Mouse (Mus musculus) testis, adult 2 months (tissue): ENCODE measurements around the gene Shf. TPM values are rescaled to one million over a fixed set of nuclear protein-coding genes. Genes with fewer than 3 reads are reported as not detected.

ENCODE experiments used
- H3K27ac ChIP-seq: fragments of 200-500 bp; 2 replicates; pipeline ENCODE4 v1.5.1; 2012; ENCODE audit warnings: low read depth, low read length; ENCODE audit not compliant: control insufficient read depth, insufficient read depth
- H3K27me3 ChIP-seq: fragments of 200-500 bp; 2 replicates; pipeline ENCODE4 v1.6.1; 2012; ENCODE audit warnings: mild to moderate bottlenecking, low read length, moderate library complexity; ENCODE audit not compliant: control insufficient read depth, insufficient read depth
- H3K36me3 ChIP-seq: fragments of 200-500 bp; 2 replicates; pipeline ENCODE4 v1.6.1; 2012; ENCODE audit warnings: mild to moderate bottlenecking, low read length; ENCODE audit not compliant: control insufficient read depth, insufficient read depth
- H3K4me1 ChIP-seq: fragments of 200-500 bp; 2 replicates; pipeline ENCODE4 v1.6.1; 2012; ENCODE audit warnings: low read length; ENCODE audit not compliant: control insufficient read depth, insufficient read depth
- H3K4me3 ChIP-seq: fragments of 200-500 bp; 2 replicates; pipeline ENCODE4 v1.5.1; 2012; ENCODE audit warnings: low read depth, mild to moderate bottlenecking, low read length, moderate library complexity, mixed read lengths; ENCODE audit not compliant: control insufficient read depth
- CTCF ChIP-seq: fragments of 200-500 bp; IDR thresholded peaks from 2 replicates; pipeline ENCODE4 v1.5.1; 2012; ENCODE audit warnings: low read depth, mild to moderate bottlenecking, inconsistent platforms, low read length, moderate library complexity; ENCODE audit not compliant: control insufficient read depth, insufficient read depth, insufficient replicate concordance
- POLR2A ChIP-seq: fragments of 200-500 bp; IDR thresholded peaks from 2 replicates; pipeline ENCODE4 v1.6.1; 2012; ENCODE audit warnings: low read depth, mild to moderate bottlenecking, inconsistent platforms, low read length, moderate library complexity; ENCODE audit not compliant: control insufficient read depth
- polyA plus RNA-seq: library from polyadenylated mRNA; depleted of rRNA; stranded (reverse); fragments of >200 nt; gene quantifications from 2 replicates; pipeline ENCODE4 v1.2.3, GENCODE M21; 2012

The Shf gene
- polyA plus RNA-seq, 1 experiment, result 16.7 TPM

DNA sequence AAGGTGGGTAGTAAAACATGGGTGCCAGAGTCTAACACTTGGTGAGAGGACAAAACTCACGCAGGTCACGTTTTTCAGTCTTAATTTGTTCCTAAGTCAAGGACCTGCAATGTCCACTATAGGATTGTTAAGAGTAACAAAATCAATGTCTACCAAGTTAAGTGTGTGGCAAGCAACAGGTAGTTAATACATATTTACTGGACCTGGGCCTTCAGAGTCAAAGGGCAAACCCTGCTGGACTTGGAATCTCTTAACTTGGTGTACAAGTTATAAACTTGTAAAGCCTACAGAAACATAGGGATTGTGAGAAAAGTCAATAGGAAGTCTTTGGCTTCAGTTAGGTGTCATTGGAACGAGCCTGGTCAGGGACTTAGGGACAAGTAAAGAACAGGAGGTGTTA, 44.4 kb downstream of the Shf start:
- no peaks in the 10 kb centered on the region for H3K27me3 ChIP-seq
- no peak overlapping the region for H3K27ac ChIP-seq
- TF ChIP-seq POLR2A, result no peak
- no peak for TF ChIP-seq CTCF
- no peak overlapping the region for H3K4me3 ChIP-seq
- no peaks in the 10 kb centered on the region for H3K36me3 ChIP-seq
- peaks cover 2% of the 10 kb centered on the region for H3K4me1 ChIP-seq

DNA sequence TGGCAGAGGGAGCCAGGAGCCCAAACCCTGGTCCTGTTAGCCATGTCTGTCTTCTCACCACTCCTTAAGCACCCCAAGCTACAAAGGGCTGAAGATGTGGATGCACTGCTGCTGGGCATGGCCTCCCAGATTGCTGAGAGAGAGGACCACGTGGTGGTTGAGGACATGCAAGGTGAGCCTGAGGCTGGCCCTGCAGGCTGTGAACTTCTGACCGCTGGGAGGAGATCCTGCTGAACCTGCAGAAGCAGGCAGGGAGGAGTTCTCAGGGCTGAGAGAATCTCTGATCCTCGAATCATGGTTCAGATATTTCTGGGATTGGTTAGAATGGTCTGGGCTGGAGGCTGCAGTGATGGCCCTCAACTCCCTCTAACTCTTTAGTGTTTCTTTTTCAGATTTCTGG, 45.0 kb downstream of the Shf start:
- TF ChIP-seq POLR2A (no peak), CTCF (no peak)
- H3K36me3 ChIP-seq, result no peaks in the 10 kb centered on the region
- H3K27ac ChIP-seq, result no peak overlapping the region
- H3K27me3 ChIP-seq, result no peaks in the 10 kb centered on the region
- H3K4me3 ChIP-seq, result no peak overlapping the region
- H3K4me1 ChIP-seq, result peaks cover 4% of the 10 kb centered on the region

DNA sequence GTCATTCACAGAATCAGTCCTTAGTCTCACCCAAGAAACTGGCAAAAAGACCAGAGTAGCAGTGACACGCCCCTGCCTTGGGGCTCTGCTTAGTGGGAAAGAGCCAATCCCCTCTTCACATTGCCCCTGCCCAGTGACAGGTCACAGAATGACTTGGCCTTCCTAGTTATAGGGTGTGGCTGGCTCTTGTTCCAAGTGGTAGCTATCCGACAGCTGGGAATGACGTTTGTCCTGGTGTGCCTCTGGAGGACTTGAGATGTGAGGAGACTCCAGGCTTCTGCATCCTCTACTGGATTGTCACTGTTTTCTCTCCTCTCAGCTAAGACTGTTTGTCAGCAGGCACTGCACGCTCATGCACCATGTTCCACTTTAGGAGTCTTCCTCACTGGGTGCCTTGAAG, 51.6 kb downstream of the Shf start:
- Histone ChIP-seq H3K4me3 (no peak overlapping the region), H3K27me3 (no peaks in the 10 kb centered on the region), H3K27ac (no peak overlapping the region), H3K36me3 (no peaks in the 10 kb centered on the region), H3K4me1 (peaks cover 13% of the 10 kb centered on the region)
- TF ChIP-seq CTCF (no peak), POLR2A (no peak)

DNA sequence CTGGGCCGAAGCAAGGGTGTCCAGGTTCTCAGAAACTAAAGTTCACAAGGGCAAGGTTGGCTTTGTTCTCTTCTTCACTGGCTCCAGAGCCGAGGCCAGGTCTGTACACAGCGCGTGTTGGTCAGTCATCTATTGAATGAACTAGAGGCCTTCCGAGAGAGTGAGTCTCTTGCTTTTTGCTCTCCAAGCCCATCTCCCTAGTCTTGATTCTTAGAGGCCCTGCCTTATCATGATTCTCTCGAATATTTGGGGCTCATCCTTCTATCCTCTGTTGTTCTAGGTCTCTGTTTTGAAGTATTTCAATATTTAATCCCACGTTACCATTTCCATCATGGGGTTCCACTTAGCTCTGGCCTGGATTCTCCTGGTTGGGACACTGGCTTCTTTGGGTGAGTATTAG, 53.6 kb downstream of the Shf start, which contains the start of gene Duox1:
Gene Duox1, plus strand, starts transcription at position 301 of the 400 bp plus-strand sequence.
- H3K36me3 ChIP-seq, result no peaks in the 10 kb centered on the region
- H3K4me1 ChIP-seq, result peaks cover 13% of the 10 kb centered on the region
- H3K27me3 ChIP-seq, result no peaks in the 10 kb centered on the region
- TF ChIP-seq POLR2A (no peak), CTCF (no peak)
- H3K27ac ChIP-seq, result no peak within 1 kb of the TSS
- H3K4me3 ChIP-seq, result no peak within 1 kb of the TSS

DNA sequence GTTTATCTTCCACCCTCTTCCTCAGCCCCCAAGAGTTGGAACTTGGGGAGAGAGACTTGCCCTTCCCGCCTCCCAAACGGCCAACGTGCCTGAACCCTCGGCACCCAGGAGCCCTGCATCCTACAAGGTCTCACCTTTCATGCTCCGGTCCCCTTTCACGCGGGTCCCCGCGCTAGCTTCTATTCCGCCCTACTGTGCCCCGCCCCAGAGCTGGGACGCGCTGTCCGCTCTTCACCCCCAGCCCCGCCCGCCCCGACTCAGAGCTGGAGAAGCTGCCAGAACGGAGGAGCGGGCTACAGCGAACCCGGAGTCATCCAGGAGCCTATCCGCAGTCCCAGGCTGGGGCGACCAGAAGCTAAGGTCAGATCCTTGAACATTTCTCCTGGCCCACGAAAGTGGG, 55.4 kb downstream of the Shf start, which contains the start of gene Duoxa1:
Gene Duoxa1, minus strand, starts transcription at position 195 of the 400 bp plus-strand sequence.
- Histone ChIP-seq H3K36me3 (no peaks in the 10 kb centered on the region), H3K27me3 (no peaks in the 10 kb centered on the region), H3K4me3 (peak within 1 kb of the TSS; percentile 2), H3K27ac (no peak within 1 kb of the TSS), H3K4me1 (peaks cover 9% of the 10 kb centered on the region)
- TF ChIP-seq POLR2A, result no peak
- no peak for TF ChIP-seq CTCF

DNA sequence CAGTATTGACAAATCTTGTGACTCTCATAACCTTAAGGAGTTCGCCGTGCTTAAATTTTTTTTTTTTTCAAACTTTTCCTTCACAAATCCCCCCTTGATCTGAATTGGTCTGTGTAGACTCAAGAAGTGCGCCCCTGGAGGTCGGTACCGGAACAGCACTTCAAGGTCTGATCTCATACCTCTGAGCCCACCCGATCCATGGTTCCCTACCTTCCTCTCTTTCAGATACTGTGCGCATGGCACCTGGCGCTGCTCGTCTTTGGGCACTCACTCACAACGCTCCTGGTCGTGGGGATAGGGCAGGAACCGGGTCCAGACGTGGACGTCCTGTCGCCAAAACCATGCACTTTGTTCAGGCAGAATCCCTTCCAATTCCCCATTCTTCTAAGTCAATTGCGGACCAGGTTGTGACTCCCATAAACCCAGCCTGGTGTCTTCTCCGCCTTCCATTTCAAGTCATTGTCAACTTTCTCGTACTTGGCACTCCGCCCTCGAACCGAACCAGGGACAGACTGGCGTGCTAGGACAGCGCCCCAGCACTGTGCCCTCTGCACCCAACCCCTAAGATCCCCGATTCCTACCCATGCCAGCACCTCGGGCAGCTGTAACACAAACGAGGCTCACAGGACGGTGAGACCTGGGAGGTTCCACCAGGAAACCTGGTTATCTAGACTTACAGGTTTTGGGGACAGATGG, 56.1 kb downstream of the Shf start:
- Histone ChIP-seq H3K4me1 (peaks cover 9% of the 10 kb centered on the region), H3K4me3 (peak overlapping the region; percentile 2), H3K36me3 (no peaks in the 10 kb centered on the region), H3K27me3 (no peaks in the 10 kb centered on the region), H3K27ac (no peak overlapping the region)
- TF ChIP-seq POLR2A, result no peak
- TF ChIP-seq CTCF, result peak; percentile 80; the same call in 1 of the 2 replicates

DNA sequence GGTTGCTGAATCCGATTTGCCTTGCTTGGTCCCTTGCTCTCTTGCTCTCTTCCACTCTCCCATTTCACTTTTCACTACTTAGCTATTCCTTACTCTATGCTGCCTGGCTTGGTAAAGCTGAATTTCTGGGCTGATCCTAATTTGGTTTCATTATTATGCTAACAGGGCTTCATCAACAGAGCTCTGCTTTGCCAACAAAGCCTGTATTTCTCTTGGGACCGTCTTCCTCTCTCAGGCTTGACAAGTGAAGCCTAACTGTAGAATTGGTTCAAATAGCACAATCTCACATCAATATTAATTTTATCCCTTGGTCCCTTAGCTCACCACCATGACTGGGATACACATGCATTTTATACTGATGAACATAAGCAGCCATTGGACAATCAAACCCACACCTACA, 57.4 kb downstream of the Shf start:
- Histone ChIP-seq H3K27me3 (no peaks in the 10 kb centered on the region), H3K4me1 (peaks cover 9% of the 10 kb centered on the region), H3K36me3 (no peaks in the 10 kb centered on the region), H3K27ac (no peak overlapping the region), H3K4me3 (no peak overlapping the region)
- TF ChIP-seq POLR2A (no peak), CTCF (no peak)
